Mouse (Mus musculus): ENCODE measurements around the gene Scube1.

DNA sequence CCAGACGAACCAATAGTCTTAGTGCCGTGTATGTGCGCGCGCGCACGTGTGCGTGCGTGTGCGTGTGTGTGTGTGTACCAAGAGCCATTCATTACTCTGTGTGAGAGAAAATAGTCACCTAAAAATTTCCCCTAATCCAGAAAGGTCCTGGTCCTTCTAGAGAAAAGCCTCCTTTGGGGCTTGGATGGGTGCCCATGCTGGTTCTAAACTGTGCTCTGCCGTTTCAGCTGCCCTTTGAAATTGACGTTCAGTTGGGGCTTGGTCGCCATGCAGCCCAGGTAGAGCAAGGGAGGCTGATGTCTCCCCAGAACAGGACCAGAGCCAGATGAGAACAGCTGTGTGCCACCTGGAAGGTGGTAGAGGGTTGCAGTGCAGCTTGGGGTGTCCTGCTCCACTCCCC is 36.7 kb upstream of the Scube1 start:
- TF ChIP-seq CTCF (IDR thresholded peaks at IDR 0.05; ENCODE audit: low read depth) (no peak), EP300 (IDR thresholded peaks at IDR 0.05; ENCODE audit: low read depth) (no peak)
